Mouse (Mus musculus) megakaryocyte, embryonic 14.5 days (primary cell): ENCODE results near the gene Gm5136.

Source experiments
- FLI1 ChIP-seq: IDR thresholded peaks from 2 replicates; pipeline ENCODE4 v1.6.1; 2012; ENCODE audit warnings: low read length, inconsistent platforms, mixed read lengths
- GATA1 ChIP-seq: IDR thresholded peaks from 3 replicates; pipeline ENCODE4 v1.6.1; 2012; ENCODE audit warnings: mixed read lengths, low read length, inconsistent platforms, borderline replicate concordance

DNA sequence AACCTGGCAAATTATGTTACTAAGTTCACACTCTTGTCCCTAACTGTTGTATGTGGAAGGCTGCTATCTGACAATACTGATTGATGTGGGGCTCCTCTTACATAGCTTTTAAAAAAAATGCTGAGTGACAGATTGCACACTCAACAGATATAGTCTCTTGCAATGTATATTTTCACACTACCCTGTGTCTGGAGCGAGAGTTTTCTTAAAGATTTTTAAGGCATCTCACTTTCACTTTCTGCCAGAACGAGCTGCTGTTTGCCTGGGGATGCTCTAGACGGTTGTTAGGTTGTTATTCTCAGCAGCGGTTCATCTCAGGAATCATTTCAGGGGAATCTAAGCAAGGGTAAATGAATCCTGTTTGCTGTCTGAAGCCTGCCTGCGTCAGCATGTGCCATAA is 2.9 kb downstream of the Gm5136 start:
- no peak for TF ChIP-seq GATA1
- TF ChIP-seq FLI1 = no peak
